Mouse (Mus musculus) neural tube, embryonic 10.5 days (tissue): ENCODE results near the gene Fjx1.

Experiments
- DNase-seq: peaks from one replicate; pipeline ENCODE4 v3.0.0-alpha.2; 2017; ENCODE audit warnings: low spot score; ENCODE audit errors: extremely low spot score

The Fjx1 gene

GRCm38 (mm10) chr2:102451671-102452549, at the start of gene Fjx1:
Gene Fjx1, minus strand, starts transcription at chr2:102452499.
- DNase-seq = no peak

- no peak for DNase-seq
Observed at GRCm38 (mm10) chr2:102500001-102500689, 47.8 kb upstream of the Fjx1 start.

GRCm38 (mm10) chr2:102480738-102481137, 28.4 kb upstream of the Fjx1 start:
- no peak for DNase-seq

- no peak for DNase-seq
Observed at GRCm38 (mm10) chr2:102476101-102476500, 23.8 kb upstream of the Fjx1 start.

GRCm38 (mm10) chr2:102468645-102469044, 16.3 kb upstream of the Fjx1 start:
- no peak for DNase-seq

GRCm38 (mm10) chr2:102464342-102464732, 12.0 kb upstream of the Fjx1 start:
- DNase-seq = no peak

- no peak for DNase-seq
Observed at GRCm38 (mm10) chr2:102463587-102464341, 11.5 kb upstream of the Fjx1 start.

- no peak for DNase-seq
Observed at GRCm38 (mm10) chr2:102461491-102461890, 9.2 kb upstream of the Fjx1 start.

GRCm38 (mm10) chr2:102455126-102455525, 2.8 kb upstream of the Fjx1 start:
- no peak for DNase-seq

- no peak for DNase-seq
Observed at GRCm38 (mm10) chr2:102453447-102453846, 1.1 kb upstream of the Fjx1 start.

GRCm38 (mm10) chr2:102450761-102451670, 1.3 kb downstream of the Fjx1 start:
- DNase-seq = peak; percentile 88

GRCm38 (mm10) chr2:102450248-102450760, 2.0 kb downstream of the Fjx1 start:
- DNase-seq = peak; percentile 76

- peak; percentile 77 for DNase-seq
Observed at GRCm38 (mm10) chr2:102449630-102450247, 2.6 kb downstream of the Fjx1 start.

GRCm38 (mm10) chr2:102449056-102449455, 3.2 kb downstream of the Fjx1 start:
- DNase-seq = no peak

- DNase-seq = no peak
Observed at GRCm38 (mm10) chr2:102447831-102448230, 4.5 kb downstream of the Fjx1 start.

- DNase-seq = no peak
Observed at GRCm38 (mm10) chr2:102446851-102447250, 5.4 kb downstream of the Fjx1 start.

GRCm38 (mm10) chr2:102437357-102438030, 14.8 kb downstream of the Fjx1 start:
- no peak for DNase-seq

GRCm38 (mm10) chr2:102433879-102434278, 18.4 kb downstream of the Fjx1 start:
- no peak for DNase-seq

- no peak for DNase-seq
Observed at GRCm38 (mm10) chr2:102431084-102431483, 21.2 kb downstream of the Fjx1 start.

GRCm38 (mm10) chr2:102427974-102428373, 24.3 kb downstream of the Fjx1 start:
- DNase-seq = no peak
